Mouse (Mus musculus) olfactory bulb, adult 2 months (tissue): ENCODE results near the gene Nr3c2.

ENCODE experiments used
- CTCF ChIP-seq: fragments of 200-500 bp; IDR thresholded peaks from 2 replicates; pipeline ENCODE4 v1.5.1; 2012; ENCODE audit warnings: low read depth, mild to moderate bottlenecking, low read length, moderate library complexity; ENCODE audit not compliant: insufficient read depth
- POLR2A ChIP-seq: fragments of 200-500 bp; IDR thresholded peaks from 2 replicates; pipeline ENCODE4 v1.6.1; 2012; ENCODE audit warnings: mild to moderate bottlenecking, low read depth, low read length, moderate library complexity; ENCODE audit not compliant: insufficient read depth

DNA sequence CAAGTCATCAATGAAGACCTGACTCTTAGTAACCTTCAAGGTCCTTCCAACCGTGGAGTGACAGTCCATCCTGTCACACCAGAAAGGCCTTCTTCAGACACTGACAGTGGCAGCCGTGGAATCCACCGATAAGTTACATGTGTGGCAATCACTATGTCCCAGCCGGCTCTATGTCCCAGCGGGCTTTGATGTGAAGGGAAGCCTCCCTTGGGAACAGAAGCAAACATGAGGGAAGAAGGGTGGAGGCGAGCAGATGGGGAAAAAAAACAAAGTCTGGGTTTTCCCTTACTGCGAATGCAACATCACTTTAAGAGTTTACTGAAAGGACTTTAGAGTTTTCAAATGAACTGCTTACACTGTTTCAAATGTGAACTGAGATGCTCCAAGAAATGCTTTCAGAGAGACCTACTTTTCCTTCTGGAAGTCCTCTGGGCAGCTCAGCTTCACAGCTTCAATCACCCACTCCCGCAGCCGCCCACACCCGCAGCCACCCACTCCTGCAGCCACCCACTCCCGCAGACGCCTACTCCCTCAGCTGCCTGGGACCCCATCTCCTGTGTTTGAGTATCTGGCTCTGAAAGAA, 273.9 kb downstream of the Nr3c2 start:
- TF ChIP-seq POLR2A: no peak
- no peak for TF ChIP-seq CTCF
